Mouse (Mus musculus): ENCODE measurements around the gene Tmem223.

DNA sequence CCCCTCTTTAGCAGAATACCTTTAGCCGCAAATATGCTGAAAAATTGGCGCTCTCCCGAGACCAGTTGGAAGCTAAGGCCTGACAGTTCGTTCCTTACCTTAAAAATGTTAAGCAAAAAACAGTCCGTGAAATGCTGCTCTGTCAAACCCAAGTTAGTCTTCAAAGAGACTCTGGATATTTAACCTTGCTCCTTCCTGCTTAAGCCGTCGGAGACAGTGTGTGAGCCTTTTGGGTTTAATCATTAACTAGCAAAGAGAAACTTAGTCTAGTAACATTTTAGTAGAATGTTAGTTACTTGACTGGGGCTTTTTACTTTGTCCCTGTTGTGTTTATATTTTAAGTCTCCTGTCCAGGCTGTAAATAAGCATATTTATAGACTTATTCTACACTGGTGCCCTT is 50.4 kb downstream of the Tmem223 start:
- TF ChIP-seq POLR2A (IDR thresholded peaks at IDR 0.05; ENCODE audit: control insufficient read depth, low read depth, low read length) (no peak), CTCF (IDR thresholded peaks at IDR 0.05; ENCODE audit: control insufficient read depth, insufficient read depth, insufficient replicate concordance, low read depth, low read length) (no peak)

Measured in testis, adult 2 months (tissue).